Mouse (Mus musculus) brain, embryonic 18.5 days (tissue): ENCODE data around the gene Grm5.

Experiments used
- DNase-seq: peaks from one replicate; pipeline ENCODE4 v3.0.0-alpha.2; 2012; ENCODE audit warnings: low read depth, low spot score

Gene Grm5

GRCm38 (mm10) chr7:87846082-87846481 is 262.1 kb downstream of the Grm5 start:
- DNase-seq: no peak

- peak; percentile 67 for DNase-seq
Measured at GRCm38 (mm10) chr7:87925956-87926355, 342.0 kb downstream of the Grm5 start.

GRCm38 (mm10) chr7:87937415-87937814 is 353.4 kb downstream of the Grm5 start:
- no peak for DNase-seq

- DNase-seq: no peak
Measured at GRCm38 (mm10) chr7:87938265-87938664, 354.3 kb downstream of the Grm5 start.

GRCm38 (mm10) chr7:87950205-87950604 is 366.2 kb downstream of the Grm5 start:
- DNase-seq: no peak

GRCm38 (mm10) chr7:87973216-87973615 is 389.2 kb downstream of the Grm5 start:
- no peak for DNase-seq

- DNase-seq: no peak
Measured at GRCm38 (mm10) chr7:87975041-87975440, 391.1 kb downstream of the Grm5 start.

- DNase-seq: peak; percentile 12
Measured at GRCm38 (mm10) chr7:87983494-87983893, 399.5 kb downstream of the Grm5 start.

GRCm38 (mm10) chr7:88014451-88014850 is 430.5 kb downstream of the Grm5 start:
- no peak for DNase-seq

- DNase-seq: peak; percentile 24
Measured at GRCm38 (mm10) chr7:88027411-88028132, 443.6 kb downstream of the Grm5 start.

- no peak for DNase-seq
Measured at GRCm38 (mm10) chr7:88047366-88047765, 463.4 kb downstream of the Grm5 start.

GRCm38 (mm10) chr7:88054224-88054938 is 470.4 kb downstream of the Grm5 start:
- no peak for DNase-seq

GRCm38 (mm10) chr7:88056438-88056837 is 472.5 kb downstream of the Grm5 start:
- DNase-seq: no peak

- DNase-seq: no peak
Measured at GRCm38 (mm10) chr7:88091115-88091514, 507.1 kb downstream of the Grm5 start.

- DNase-seq: no peak
Measured at GRCm38 (mm10) chr7:88096536-88097107, 512.7 kb downstream of the Grm5 start.

GRCm38 (mm10) chr7:88097715-88098114 is 513.7 kb downstream of the Grm5 start:
- DNase-seq: no peak

- DNase-seq: no peak
Measured at GRCm38 (mm10) chr7:88116724-88117409, 532.9 kb downstream of the Grm5 start.

GRCm38 (mm10) chr7:88128080-88128848 is 544.3 kb downstream of the Grm5 start:
- DNase-seq: no peak

- DNase-seq: peak; percentile 8
Measured at GRCm38 (mm10) chr7:88129536-88130487, 545.8 kb downstream of the Grm5 start.

- DNase-seq: no peak
Measured at GRCm38 (mm10) chr7:88130488-88130849, 546.5 kb downstream of the Grm5 start.
